Mouse (Mus musculus) neural tube, embryonic 13.5 days (tissue): Measurements from ENCODE around the gene Ugp2. TPM values are rescaled to one million over a fixed set of nuclear protein-coding genes. Genes with fewer than 3 reads are reported as not detected.

Experiments
- ATAC-seq: fragments of 200-750 bp; cut with Nextera tagmentation; 2 replicates; pipeline ENCODE4 v1.8.0; 2017; ENCODE audit warnings: low read depth, mild to moderate bottlenecking, moderate TSS enrichment, moderate library complexity
- H3K27ac ChIP-seq: fragments of 300-500 bp; sonication (generic); replicated peaks from 2 replicates; pipeline ENCODE4 v1.5.1; 2015; ENCODE audit warnings: moderate library complexity, mild to moderate bottlenecking, inconsistent platforms
- H3K27me3 ChIP-seq: fragments of 300-500 bp; sonication (generic); 2 replicates; pipeline ENCODE4 v1.6.1; 2015; ENCODE audit warnings: mild to moderate bottlenecking, inconsistent platforms
- H3K36me3 ChIP-seq: fragments of 300-500 bp; sonication (generic); 2 replicates; pipeline ENCODE4 v1.6.1; 2015; ENCODE audit warnings: mild to moderate bottlenecking, inconsistent platforms
- H3K4me1 ChIP-seq: fragments of 300-500 bp; sonication (generic); replicated peaks from 2 replicates; pipeline ENCODE4 v1.6.1; 2015; ENCODE audit warnings: inconsistent platforms
- H3K4me2 ChIP-seq: fragments of 300-500 bp; sonication (generic); 2 replicates; pipeline ENCODE4 v1.6.1; 2015; ENCODE audit warnings: inconsistent platforms, mild to moderate bottlenecking, moderate library complexity
- H3K4me3 ChIP-seq: fragments of 300-500 bp; sonication (generic); 2 replicates; pipeline ENCODE4 v1.5.1; 2015; ENCODE audit warnings: mild to moderate bottlenecking, inconsistent platforms
- H3K9ac ChIP-seq: fragments of 300-500 bp; sonication (generic); 2 replicates; pipeline ENCODE4 v1.6.1; 2015; ENCODE audit warnings: moderate library complexity, mild to moderate bottlenecking, inconsistent platforms
- H3K9me3 ChIP-seq: fragments of 300-500 bp; sonication (generic); 2 replicates; pipeline ENCODE4 v1.6.1; 2016; ENCODE audit warnings: inconsistent platforms
- WGBS: fragments of 180-500 bp; shearing (Covaris S2); methylation state at CpG from one replicate; pipeline ENCODE4 v1.1.7; 2015; 5-methylcytosine and 5-hydroxymethylcytosine counted together
- polyA plus RNA-seq: library from polyadenylated mRNA; unstranded; fragments of >200 nt; fragmentation: Nextera tagmentation; extraction: Ambion mirVana; gene quantifications from 2 replicates; pipeline ENCODE4 v1.2.1, GENCODE M21; 2015

Gene Ugp2
- 73.2 and 75.2 TPM in 2 replicates for polyA plus RNA-seq

GRCm38 (mm10) chr11:21371122-21371806 is at the start of gene Ugp2:
Gene Ugp2 (minus strand): TSS chr11:21371201.
- no peaks in the 10 kb centered on the region for H3K27me3 ChIP-seq
- H3K27ac ChIP-seq = peak within 1 kb of the TSS; percentile 84
- 6% methylated on average over 38 of the region's 38 CpGs for WGBS
- H3K9me3 ChIP-seq = no peaks in the 10 kb centered on the region
- H3K4me1 ChIP-seq = peaks cover 24% of the 10 kb centered on the region
- no peaks in the 10 kb centered on the region for H3K36me3 ChIP-seq
- peak within 1 kb of the TSS; percentile 91 for H3K9ac ChIP-seq
- peak; percentile 99 for ATAC-seq
- H3K4me2 ChIP-seq = peak within 1 kb of the TSS; percentile 68
- peak within 1 kb of the TSS; percentile 82 for H3K4me3 ChIP-seq

- Histone ChIP-seq H3K4me3 (no peak overlapping the region), H3K4me1 (0 out of 2 replicates have a peak, but pooled peaks cover 6% of the 10 kb centered on the region), H3K9ac (no peak overlapping the region), H3K27me3 (no peaks in the 10 kb centered on the region), H3K9me3 (no peaks in the 10 kb centered on the region), H3K36me3 (no peaks in the 10 kb centered on the region), H3K27ac (no peak overlapping the region), H3K4me2 (no peak overlapping the region)
- ATAC-seq = no peak
- WGBS = 65% methylated on average over 7 of the region's 7 CpGs
These were observed 43.9 kb upstream of the Ugp2 start for GRCm38 (mm10) chr11:21414911-21415381.

- WGBS = 89% methylated on average over 4 of the region's 4 CpGs
- Histone ChIP-seq H3K36me3 (no peaks in the 10 kb centered on the region), H3K4me2 (no peak overlapping the region), H3K9me3 (no peaks in the 10 kb centered on the region), H3K9ac (no peak overlapping the region), H3K27me3 (no peaks in the 10 kb centered on the region), H3K4me3 (no peak overlapping the region), H3K4me1 (no peaks in the 10 kb centered on the region), H3K27ac (no peak overlapping the region)
- ATAC-seq = no peak
These were observed 35.7 kb upstream of the Ugp2 start for GRCm38 (mm10) chr11:21406668-21407067.

DNA sequence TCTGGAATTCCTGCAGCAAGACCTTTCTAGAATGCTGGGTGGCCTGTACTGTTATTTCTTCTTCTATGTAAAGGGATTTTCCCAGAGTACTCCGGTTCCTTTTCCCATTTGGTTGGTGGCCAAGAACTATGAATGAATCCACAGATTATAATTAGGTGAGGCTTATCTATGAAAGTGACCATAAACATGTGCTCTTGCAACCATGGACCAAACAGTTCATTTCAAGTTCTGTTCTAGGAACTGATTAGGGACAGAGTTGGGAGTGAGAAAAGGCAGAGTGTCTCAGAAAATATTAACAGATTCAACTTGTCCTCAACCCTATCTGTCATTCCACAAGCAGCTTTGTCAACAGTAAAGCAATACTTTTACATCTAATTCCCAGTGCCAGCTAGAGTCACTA is 35.1 kb upstream of the Ugp2 start:
- H3K4me3 ChIP-seq = no peak overlapping the region
- H3K4me1 ChIP-seq = no peaks in the 10 kb centered on the region
- WGBS = 88% methylated on average over 1 of the region's 1 CpGs
- H3K9me3 ChIP-seq = no peaks in the 10 kb centered on the region
- no peak overlapping the region for H3K27ac ChIP-seq
- no peak for ATAC-seq
- no peak overlapping the region for H3K9ac ChIP-seq
- H3K36me3 ChIP-seq = no peaks in the 10 kb centered on the region
- H3K4me2 ChIP-seq = no peak overlapping the region
- H3K27me3 ChIP-seq = no peaks in the 10 kb centered on the region

GRCm38 (mm10) chr11:21403877-21404276 is 32.9 kb upstream of the Ugp2 start:
- no peak overlapping the region for H3K9ac ChIP-seq
- H3K27ac ChIP-seq = no peak overlapping the region
- H3K4me2 ChIP-seq = no peak overlapping the region
- no peak overlapping the region for H3K4me3 ChIP-seq
- no peaks in the 10 kb centered on the region for H3K36me3 ChIP-seq
- no peaks in the 10 kb centered on the region for H3K9me3 ChIP-seq
- no peak for ATAC-seq
- no peaks in the 10 kb centered on the region for H3K4me1 ChIP-seq
- WGBS = 72% methylated on average over 1 of the region's 1 CpGs
- no peaks in the 10 kb centered on the region for H3K27me3 ChIP-seq

- Histone ChIP-seq H3K4me1 (no peaks in the 10 kb centered on the region), H3K9ac (no peak overlapping the region), H3K27ac (no peak overlapping the region), H3K9me3 (no peaks in the 10 kb centered on the region), H3K27me3 (no peaks in the 10 kb centered on the region), H3K36me3 (no peaks in the 10 kb centered on the region), H3K4me2 (no peak overlapping the region), H3K4me3 (no peak overlapping the region)
- 68% methylated on average over 5 of the region's 5 CpGs for WGBS
- no peak for ATAC-seq
These were observed 31.7 kb upstream of the Ugp2 start for GRCm38 (mm10) chr11:21402481-21403254.

DNA sequence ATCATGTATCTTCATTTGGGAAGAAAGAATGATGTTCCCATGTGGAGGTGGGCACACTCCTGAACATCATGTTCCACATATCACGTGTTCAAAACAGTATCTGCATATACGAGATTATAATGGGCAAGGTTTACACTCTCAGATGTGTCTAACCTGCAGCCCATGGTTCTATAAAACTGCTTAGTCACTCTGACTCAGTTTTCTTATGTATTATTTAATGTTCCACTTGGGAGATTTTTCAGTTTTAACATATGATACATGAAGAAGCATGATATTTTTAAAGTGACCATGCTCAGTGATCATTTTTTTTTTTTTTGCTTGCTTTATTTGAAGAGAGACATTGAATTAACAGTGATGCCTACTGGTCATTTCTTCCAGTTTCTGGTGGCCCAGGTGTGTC is 30.2 kb upstream of the Ugp2 start:
- Histone ChIP-seq H3K27ac (no peak overlapping the region), H3K27me3 (no peaks in the 10 kb centered on the region), H3K4me3 (no peak overlapping the region), H3K36me3 (no peaks in the 10 kb centered on the region), H3K4me1 (no peaks in the 10 kb centered on the region), H3K9me3 (no peaks in the 10 kb centered on the region), H3K9ac (no peak overlapping the region), H3K4me2 (no peak overlapping the region)
- 91% methylated on average over 2 of the region's 2 CpGs for WGBS
- ATAC-seq = no peak

DNA sequence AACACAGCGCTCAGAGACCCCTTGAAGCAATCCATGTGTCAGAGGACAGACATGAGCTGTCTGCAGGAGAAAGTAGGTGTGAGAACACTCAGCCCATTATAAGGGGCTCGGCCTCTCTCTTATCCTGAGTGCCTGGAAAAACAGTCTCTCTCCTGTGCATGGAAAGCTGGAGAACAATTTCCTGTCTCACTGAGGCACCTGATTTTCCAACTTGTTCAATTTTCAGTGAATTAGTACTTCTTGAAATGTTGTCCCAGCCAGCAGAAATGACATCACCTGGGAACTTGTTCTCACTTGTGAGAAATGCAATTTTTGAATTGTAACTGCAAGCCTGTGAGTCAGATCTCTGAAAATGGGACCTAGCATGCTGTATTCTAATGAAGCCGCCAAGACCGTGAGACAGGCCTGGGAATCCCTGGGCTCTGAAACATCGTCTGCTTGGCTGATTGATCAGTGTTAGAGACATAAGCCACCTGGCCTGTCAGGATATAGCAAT is 28.2 kb upstream of the Ugp2 start:
- H3K27me3 ChIP-seq = no peaks in the 10 kb centered on the region
- WGBS = 61% methylated on average over 5 of the region's 5 CpGs
- ATAC-seq = no peak
- no peak overlapping the region for H3K4me3 ChIP-seq
- no peak overlapping the region for H3K4me2 ChIP-seq
- H3K36me3 ChIP-seq = no peaks in the 10 kb centered on the region
- no peak overlapping the region for H3K27ac ChIP-seq
- no peaks in the 10 kb centered on the region for H3K4me1 ChIP-seq
- no peak overlapping the region for H3K9ac ChIP-seq
- H3K9me3 ChIP-seq = no peaks in the 10 kb centered on the region

GRCm38 (mm10) chr11:21398464-21398863 is 27.5 kb upstream of the Ugp2 start:
- no peaks in the 10 kb centered on the region for H3K4me1 ChIP-seq
- 67% methylated on average over 7 of the region's 7 CpGs for WGBS
- H3K9ac ChIP-seq = no peak overlapping the region
- H3K9me3 ChIP-seq = no peaks in the 10 kb centered on the region
- no peak overlapping the region for H3K4me2 ChIP-seq
- H3K36me3 ChIP-seq = no peaks in the 10 kb centered on the region
- H3K27ac ChIP-seq = no peak overlapping the region
- no peaks in the 10 kb centered on the region for H3K27me3 ChIP-seq
- no peak overlapping the region for H3K4me3 ChIP-seq
- ATAC-seq = no peak

GRCm38 (mm10) chr11:21386790-21387189 is 15.8 kb upstream of the Ugp2 start:
- H3K4me3 ChIP-seq = no peak overlapping the region
- H3K4me1 ChIP-seq = no peaks in the 10 kb centered on the region
- H3K4me2 ChIP-seq = no peak overlapping the region
- ATAC-seq = no peak
- 78% methylated on average over 4 of the region's 4 CpGs for WGBS
- no peaks in the 10 kb centered on the region for H3K27me3 ChIP-seq
- H3K27ac ChIP-seq = no peak overlapping the region
- no peaks in the 10 kb centered on the region for H3K9me3 ChIP-seq
- no peak overlapping the region for H3K9ac ChIP-seq
- no peaks in the 10 kb centered on the region for H3K36me3 ChIP-seq

GRCm38 (mm10) chr11:21374096-21374495 is 3.1 kb upstream of the Ugp2 start:
- no peak overlapping the region for H3K27ac ChIP-seq
- H3K4me3 ChIP-seq = no peak overlapping the region
- WGBS = 92% methylated on average over 3 of the region's 3 CpGs
- H3K27me3 ChIP-seq = no peaks in the 10 kb centered on the region
- H3K9me3 ChIP-seq = no peaks in the 10 kb centered on the region
- no peaks in the 10 kb centered on the region for H3K36me3 ChIP-seq
- no peak for ATAC-seq
- no peak overlapping the region for H3K4me2 ChIP-seq
- peaks cover 14% of the 10 kb centered on the region for H3K4me1 ChIP-seq
- H3K9ac ChIP-seq = no peak overlapping the region

DNA sequence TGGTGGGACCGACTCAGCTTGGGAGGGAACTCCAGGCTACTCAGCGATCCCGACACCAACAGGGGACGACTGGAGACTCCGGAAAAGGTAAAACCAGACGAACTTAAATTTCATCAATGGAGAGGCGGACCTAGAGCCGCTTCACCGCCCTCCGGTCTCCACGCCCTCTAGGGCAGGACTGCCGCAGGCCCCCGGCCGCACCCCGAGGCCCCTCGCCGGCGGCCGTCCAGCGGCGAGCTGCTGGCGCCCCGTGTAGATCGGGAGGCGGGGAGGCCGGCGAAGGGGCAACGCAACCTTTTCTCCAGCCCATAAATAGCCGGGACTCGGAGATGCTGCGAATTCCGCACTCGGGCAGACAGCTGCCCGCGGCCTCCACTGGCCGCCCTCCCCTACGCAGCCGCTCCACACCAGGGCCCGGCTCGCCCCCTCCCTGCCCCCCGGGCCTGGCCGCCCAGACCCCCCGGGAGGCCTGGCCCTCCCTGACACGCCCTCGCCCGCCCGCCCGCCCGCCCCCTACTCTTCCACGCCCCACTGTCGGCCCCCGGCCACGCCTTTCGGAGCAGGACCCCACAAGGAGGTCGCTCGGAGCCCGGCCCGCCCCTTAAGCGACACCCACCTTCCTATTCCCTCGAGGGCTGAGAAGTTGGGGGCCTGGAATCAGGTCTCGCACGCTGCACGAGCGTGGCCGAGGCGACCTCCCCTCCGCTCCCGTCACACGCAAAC is 441 bp downstream of the Ugp2 start:
- Histone ChIP-seq H3K27ac (peak overlapping the region; percentile 84), H3K4me2 (peak overlapping the region; percentile 68), H3K9me3 (no peaks in the 10 kb centered on the region), H3K27me3 (no peaks in the 10 kb centered on the region), H3K4me3 (peak overlapping the region; percentile 82), H3K36me3 (no peaks in the 10 kb centered on the region), H3K9ac (peak overlapping the region; percentile 91), H3K4me1 (peaks cover 24% of the 10 kb centered on the region)
- WGBS = under 1% methylated on average over 47 of the region's 69 CpGs
- ATAC-seq = peak; percentile 93
